Mouse (Mus musculus) CD4-positive, CD25-positive, alpha-beta regulatory T cell, adult 4 months (primary cell): Measurements from ENCODE around the gene Crip2. TPM values are rescaled to one million over a fixed set of nuclear protein-coding genes. Genes with fewer than 3 reads are reported as not detected.

ENCODE experiments used
- ATAC-seq: one replicate; pipeline ENCODE4 v1.8.0; 2017
- polyA plus RNA-seq, 2 experiments: library from polyadenylated mRNA; unstranded; fragments of 100-300 nt; shearing (Covaris generic); gene quantifications; one replicate each; pipeline ENCODE4 v1.2.1; 2017

Crip2 gene
- polyA plus RNA-seq, 2 experiments from 2014 or later = 5.7 to 6.9 TPM

DNA sequence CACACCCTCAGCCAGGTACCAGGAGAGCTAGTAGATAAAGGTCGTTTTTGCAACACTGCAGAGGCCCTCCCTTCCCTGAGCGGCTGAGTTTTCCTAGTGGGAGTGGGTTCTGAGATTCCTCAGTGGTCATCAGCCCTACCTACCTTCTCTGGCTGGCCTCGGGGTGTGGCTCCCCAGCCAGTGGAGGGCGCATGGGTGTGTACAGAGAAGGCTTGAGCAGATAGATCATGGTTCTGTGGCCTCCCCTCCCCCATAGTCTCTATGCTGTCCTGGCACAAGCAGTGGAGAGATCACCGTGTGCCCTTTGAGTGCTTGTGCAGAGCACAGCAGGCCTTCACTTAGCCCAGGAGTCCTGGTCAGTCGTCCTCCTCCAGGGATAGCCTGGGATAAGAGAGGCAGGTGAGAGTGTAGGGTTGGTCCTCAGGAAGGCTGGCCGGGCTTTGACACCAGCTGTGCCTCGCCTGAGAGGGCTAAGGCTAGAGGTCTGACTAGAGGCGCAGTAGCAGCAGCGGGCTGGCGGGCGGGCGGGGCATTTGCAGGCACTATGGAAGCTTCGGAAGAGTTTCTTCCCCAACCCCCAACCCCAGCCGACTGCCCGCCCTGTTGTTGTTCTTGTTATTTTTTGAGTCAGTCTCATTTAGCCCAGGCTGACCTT, 8.5 kb downstream of the Crip2 start:
- no peak for ATAC-seq

DNA sequence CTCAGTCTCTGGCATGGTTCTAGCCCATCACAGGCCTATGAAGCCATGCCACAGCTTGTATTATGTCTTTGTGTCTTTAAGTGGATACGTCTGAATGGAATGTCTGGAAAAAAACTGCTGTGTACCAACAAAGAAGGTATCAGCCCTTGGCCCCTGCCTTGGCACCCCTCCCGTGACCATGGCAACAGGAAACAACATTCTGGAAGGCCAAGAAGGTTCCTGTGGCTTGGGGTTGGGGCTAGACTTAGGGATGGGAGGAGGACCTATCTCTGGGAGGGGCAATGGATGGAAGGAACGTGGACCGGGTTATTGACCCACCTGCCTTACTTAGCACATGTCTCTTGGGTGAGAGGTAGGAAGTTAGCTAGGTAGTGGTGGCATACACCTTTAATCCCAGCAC, 9.3 kb downstream of the Crip2 start:
- no peak for ATAC-seq

DNA sequence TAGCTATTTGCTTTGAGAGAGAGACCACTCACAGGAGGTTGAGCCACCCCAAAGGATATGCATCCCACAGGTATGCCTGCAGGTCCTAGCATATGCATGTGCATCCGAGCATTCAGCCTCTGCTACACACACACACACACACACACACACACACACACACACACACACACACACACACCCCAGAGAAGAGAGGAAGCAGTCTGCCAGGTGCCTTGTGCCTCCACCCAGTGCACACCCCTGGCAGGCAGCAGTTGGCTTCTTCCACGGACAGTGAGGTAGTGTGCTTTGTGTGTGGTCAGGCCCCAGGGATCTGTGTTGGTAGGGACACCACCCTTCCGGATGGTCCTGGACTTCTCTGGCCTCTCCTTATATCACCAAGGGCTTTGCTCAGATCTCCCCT, 9.9 kb downstream of the Crip2 start:
- no peak for ATAC-seq

DNA sequence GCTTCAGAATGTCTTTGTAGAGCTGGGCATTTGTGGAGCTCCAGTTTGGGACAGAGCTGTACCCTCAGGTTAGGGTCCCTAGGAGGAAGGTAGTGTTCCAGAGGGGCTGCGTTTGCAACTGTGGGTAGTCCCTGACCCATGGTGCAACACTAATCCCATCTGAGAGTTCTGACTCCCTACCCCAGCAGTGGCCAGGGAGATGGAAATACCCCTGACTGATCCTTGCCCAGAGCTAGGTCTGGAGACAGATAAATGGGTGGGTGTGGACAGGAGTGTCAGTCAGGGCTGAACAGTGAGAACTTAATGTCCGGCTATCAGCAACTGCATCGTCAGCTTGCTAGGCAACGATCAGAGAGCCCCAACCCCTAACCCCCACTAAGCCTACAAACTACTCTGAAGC, 10.6 kb downstream of the Crip2 start:
- ATAC-seq = no peak

DNA sequence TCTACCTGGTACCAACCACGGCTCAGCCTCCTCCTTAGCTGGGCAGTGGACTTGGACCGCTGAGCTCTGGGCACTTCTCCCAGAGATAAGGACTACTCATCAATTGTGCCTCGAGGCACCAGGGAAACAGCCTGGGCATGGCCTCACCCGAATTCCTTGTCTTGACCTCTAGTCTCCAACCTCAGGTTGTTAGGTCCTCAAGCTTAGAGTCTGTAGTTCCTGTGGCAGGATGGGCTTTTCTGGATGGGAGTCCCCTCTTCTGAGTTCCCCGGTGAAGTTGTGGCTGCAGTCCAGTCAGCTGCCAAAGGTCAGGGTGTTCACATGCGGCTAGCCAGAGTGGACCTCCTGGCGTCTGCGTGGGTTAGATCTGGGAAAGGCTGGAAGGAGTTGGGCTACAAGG, 11.0 kb downstream of the Crip2 start:
- ATAC-seq = no peak

DNA sequence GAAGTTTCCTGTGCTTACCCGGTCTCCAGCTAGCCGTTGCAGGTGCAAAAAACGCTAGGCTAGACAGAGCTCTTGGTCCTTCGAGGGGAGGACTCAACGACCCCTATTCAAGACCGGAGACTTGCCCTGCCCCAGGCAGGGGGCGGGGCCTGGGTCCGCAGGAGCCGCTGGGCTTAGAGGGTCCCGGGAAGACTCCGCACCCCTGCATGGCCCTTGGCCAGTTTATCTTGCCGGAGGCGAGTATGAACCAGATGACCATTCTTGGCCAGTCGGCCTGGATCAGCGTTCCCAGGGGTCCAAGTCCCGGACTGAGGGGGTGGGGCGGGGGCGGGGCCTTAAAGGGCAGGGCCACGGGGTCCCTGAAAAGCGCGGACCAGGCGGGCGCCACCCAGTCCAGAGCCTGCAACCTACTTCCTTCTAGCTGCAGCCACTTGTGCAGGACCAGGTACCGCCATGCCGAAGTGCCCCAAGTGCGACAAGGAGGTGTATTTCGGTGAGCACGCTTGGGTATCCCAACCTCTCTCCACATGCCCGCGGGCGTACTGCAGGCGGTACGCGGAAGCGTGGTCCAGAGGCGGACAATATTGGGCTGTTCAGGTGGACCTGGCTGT, 11.7 kb downstream of the Crip2 start:
- ATAC-seq = no peak

DNA sequence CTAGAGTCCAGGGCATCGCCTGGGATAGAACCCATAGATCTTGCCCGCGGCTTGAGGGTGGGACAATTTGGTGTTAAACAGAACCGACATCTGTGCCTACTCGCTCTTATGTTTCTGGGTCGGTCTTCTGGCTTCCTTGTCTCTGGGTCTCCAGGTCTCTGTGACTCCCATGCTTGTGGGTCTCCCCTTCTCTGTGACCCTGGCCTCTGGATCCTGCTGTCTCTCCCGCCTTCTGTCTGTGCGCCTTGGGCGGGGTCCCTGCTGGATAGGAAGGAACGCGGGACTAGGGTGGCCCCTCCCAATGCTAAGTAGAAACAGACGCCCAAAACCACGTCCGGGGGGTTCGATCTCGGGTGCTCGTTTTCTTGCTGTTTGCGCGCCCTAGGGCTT, 12.2 kb downstream of the Crip2 start:
- ATAC-seq = peak; percentile 3

DNA sequence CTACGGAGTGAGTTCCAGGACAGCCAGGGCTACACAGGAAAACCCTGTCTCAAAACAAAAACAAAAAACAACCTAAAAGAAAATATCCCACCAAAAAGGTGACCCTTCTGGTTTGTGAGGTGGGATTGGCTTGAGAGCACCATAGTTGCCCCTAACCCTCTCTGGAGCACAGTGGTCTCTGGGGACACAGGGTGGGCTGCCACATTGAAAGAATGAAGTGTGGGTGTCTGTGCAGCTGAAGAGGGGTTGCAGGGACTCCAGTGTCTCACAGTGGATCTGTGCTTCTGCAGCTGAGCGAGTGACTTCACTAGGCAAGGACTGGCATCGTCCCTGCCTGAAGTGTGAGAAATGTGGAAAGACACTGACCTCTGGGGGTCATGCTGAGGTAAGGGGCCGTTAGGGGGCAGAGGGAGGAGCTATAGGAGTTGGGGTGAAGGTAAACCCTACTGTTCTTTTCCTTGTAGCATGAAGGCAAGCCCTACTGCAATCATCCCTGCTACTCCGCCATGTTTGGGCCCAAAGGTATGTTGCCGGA, 13.0 kb downstream of the Crip2 start:
- ATAC-seq = no peak

DNA sequence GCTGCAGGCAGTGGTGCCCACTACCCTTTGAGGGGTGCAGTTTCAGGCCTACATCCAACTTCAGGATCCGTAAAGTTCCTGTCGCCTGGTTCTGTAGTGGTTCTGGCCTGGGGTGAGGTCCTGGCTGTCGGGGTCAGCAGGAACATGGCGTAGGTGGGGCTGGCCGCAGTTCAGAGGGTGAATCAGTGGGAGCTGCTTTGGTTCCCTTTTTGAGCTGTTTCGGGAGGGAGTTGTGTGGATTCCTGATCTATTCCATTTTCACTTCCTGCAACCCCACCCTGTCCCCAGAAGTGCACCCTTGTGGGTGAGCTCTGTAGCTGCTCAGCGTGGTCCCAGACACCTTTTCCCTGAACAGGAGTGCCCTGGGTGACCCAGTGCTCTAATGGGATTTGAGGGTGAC, 13.9 kb downstream of the Crip2 start:
- ATAC-seq = no peak

DNA sequence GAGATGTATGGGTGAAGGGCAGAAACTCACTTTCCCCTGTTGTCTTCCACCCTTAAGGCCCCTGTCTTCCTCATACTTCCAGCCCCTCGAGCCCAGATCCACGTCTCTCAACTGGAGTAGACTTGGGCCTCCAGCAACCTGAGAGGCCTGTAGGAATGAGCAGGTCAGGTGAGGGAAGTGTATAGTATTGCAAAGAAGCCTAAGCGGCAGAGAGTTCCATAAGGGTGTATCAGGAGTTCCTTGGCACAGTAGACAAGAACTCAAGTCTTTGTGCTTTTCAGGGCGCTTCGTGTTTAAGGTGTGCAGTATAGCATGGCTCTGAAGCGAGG, 14.7 kb downstream of the Crip2 start:
- ATAC-seq = no peak

DNA sequence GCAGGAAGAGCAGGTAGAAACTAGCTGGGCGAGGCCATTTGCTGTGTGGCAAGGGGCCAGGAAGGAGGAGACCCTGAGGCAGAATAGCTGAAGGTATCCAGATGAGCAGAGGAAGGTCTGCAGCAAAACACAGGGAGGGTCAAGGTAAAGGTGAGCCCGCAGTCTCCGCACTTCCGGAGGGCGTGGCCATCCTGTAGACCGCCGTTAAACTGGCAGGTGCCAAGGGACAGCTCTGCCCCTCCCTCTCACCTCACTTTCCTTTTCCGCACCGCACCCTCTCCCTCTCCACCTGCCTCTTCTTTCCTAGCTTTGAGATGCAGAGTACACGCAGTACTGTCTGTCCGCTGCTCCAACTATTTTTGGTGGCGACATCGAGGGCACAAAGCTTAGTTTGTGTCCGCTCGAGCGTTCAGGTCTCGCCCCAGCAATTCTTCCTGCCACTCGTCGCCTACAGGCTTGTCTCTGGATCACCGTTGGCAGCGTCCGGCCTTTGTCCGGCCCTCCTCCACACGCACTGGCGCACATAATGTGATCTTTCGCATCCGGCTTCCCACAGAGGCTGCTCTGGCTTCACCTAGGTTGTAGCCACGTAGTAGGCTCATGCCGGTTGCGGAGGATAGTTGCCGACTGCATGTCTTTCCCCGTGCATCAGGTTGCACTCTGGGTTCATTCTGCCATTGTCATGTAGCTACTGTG, 15.2 kb downstream of the Crip2 start:
- ATAC-seq = peak; percentile 6

DNA sequence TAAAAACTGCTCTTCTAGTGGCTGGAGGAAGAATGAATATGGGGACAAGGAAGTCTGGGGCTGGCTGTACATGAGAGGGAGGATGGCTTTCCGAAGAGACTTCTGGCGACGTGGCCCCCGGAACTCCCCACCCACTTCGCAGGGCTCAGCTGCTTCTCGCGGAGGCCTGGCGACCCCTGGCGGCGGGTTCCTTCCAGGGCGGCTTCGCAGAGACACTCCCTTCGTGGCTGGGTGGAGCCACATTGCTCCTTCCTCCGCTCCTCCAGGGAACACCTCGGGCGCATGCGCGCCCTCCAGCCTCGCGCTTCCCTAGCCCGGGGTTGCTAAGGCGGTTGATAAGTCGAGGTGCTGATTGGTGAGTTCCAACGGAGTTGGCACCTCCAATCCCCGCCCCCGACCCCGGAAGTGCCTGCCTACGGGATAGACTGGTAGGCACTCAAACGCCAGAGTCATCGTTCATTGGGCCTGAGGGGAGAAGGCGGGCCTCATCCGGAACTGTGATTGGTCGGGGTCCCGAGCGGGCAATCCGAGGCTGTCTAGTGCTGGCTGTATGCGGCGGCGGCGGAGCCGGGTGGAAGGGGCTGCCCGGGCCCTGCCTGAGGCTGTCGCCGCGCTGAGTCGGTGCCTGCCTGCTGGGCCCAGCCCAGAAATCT, 16.0 kb downstream of the Crip2 start, which contains the start of gene Tedc1:
Gene Tedc1 (plus strand): TSS at position 535 of the 653 bp plus-strand sequence.
- peak; percentile 83 for ATAC-seq

DNA sequence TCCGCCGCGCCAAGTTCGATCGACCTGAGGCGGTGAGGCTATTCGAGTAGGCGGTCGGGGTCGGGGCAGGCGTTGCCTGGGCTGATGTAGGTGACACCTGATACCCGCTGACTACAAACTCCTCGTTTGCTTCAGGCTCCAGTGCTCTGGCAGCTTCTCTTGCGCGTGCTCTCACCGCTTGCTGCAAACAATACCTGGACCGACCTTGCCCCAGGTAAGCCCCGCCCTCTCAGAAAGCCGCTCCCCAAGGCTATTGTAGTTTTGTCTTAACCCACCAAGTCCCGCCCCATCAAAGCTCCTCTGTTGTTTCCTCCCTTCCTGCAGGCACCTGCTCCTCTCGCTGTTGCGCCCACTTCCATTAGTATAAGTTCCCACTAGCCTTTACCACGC, 16.5 kb downstream of the Crip2 start:
- ATAC-seq = no peak

DNA sequence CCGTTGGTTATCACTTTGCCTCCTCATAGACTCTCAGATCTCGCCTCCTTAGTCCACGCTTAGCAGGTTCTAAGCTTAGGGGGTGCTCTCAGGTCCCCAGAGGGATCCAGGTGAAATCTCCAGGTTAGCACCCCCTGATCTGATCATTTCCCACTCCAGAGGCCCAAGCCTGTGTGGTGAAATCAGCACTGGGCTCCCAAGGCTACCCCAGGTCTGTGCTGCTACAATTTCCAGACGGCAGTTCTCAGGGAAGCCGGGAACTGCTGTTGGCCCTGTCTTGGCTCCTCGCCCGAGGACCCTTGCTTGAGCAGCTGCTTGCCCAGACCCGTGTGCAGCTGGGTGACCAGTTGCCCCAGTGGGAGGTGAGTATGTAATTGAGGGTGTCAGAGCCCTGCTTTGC, 17.0 kb downstream of the Crip2 start:
- ATAC-seq = no peak

DNA sequence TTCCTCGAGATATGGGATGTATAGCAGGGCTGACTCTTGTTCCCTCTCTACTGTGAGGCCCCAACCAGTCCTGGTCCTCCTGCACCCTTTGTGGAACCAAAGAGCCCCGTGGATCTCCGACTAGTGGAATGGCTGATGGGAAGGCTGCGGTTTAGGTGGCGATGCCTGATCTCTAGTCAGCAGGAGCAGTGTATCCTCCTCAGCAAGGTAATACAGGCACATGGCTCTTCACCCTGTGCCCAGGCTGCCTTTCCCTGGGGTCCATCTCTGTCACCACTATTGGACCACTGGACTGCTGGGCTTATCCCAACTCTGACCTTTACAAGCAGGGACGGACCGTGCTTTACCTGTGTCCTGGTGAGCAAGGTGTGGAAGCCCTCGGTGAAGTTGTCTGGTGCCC, 17.5 kb downstream of the Crip2 start:
- no peak for ATAC-seq

DNA sequence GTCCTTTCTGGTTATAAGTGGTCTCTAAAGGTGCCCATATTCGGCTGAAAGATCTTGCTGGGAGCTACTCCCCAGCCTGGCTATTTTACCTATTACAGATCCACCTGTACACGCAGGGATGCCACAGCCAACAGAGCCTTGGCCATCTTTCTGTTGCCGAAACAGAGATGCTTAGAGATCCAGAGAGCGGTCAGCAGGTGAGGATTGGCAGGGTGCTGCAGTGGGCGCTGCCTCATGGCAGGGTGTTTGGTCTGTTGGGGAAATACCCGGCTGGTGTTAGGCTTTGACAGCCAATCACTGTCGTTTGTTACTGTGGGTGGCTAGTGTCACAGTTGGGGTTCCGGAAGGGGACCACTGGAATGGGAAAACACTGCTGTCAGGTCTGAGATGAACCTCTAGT, 17.9 kb downstream of the Crip2 start:
- ATAC-seq = no peak

DNA sequence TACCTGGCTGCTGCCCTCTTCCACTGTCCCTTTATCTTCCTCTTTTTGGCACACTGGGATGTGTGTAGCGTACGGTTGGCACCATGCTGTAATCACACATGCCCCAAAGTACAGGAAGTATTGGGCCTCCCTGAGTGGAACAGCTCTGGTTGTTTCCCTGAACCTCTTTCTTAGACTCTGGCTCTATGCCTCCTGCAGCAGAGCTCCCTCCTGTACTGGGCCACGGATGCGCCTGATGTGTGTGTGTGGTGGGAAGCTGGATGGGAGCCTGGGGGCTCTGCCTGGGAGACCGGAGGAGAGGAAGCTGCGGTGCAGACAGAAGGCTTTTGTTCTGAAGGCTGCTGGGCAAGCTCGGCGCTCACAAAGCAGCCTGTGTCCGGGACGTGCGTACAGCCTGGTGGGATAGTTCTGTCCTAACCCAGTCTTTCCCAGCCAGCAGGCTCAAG, 23.5 kb downstream of the Crip2 start:
- ATAC-seq = no peak

DNA sequence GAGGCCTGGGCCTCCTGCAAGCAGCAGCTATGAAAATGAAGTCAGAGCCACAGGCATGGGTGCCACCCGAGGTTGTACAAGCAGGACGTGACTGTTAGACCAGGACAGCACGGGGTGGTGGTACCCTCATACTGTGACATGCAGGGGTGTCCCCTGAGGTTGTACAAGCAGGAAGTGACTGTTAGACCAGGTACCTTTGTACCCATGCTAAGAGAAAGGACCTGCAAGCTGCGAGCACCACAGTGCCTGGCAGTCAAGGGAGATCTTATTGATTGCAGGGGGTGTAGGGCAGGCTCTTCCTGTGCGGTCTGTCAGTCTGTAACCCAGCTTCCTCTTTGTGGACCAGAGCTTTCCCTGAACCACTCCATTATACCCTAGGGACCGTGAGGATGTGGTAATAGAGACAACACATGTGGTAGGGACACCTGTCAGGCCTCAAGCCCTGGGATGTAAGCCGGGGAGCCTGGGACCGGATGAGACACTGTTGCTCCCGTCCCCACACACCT, 28.0 kb downstream of the Crip2 start:
- ATAC-seq = peak; percentile 92

DNA sequence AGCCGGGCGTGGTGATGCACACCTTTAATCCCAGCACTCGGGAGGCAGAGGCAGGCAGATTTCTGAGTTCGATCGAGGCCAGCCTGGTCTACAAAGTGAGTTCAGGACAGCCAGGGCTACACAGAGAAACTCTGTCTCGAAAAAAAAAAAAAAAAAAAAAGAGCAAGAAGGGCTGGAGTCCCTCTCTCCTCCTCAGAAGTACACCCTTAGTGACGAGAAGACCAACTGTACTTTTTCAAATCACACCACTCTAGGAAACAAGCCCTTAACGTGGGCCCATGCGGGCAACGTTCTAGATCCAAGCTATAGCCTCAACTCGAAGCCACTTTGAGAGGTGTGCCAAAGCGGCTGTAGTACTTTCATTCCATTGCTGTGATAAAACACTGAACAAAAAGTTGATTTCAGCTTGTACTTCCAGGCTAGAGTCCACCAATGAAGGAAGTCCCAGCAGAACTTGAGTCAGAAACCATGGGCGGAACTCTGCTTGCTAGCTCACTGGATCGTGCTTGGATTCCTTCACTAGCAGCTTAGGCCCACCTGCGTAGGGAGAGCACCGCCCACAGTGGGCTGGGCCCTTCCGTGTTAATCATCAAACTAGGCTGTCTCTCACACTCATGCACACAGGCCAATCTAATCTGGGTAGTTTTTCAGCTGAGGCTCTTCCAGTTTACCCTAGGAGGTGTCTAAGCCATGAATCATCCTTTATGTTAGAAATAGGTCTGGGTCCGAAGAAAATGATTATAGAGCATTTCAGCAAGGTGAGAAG, 37.1 kb downstream of the Crip2 start:
- ATAC-seq = no peak

DNA sequence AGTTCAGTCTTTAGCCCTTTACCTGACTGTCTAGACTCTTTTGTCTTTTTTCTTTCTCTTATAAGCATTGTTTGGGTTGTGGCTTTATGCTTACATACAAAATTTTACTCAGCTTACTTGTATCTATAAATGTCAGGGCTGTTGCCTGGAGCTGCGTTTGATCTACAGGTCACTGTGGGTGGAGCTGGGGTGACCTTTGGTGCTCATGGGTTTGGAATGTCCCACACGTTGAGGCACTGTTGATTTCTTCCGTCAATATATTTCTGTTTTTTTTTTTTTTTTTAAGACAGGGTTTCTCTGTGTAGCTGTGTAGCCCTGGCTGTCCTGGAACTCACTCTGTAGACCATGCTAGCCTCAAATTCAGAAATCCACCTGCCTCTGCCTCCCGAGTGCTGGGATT, 41.0 kb downstream of the Crip2 start:
- no peak for ATAC-seq

DNA sequence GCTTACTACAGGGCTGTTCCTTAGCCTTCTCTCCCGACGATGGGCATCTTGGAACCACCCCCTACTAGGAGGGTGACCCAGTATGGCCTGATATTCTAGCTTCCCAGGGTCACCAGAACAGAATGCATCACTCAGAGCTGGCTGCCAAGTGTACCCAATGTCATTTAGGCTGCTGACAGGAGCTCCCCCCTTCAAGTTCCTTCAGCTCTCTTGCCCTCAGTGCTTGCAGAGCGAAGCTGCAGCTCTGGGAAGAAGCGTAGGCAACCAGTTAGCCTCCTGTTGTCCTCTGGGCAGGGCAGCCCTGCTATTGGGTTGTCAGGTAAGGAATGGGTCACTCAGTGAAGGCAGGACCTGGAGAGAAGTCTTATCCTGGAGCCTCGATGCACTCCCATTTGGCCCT, 44.9 kb downstream of the Crip2 start:
- ATAC-seq = no peak
